Mouse (Mus musculus) liver, embryonic 11.5 days (tissue): ENCODE data around the gene Gm20458. TPM values are rescaled to one million over a fixed set of nuclear protein-coding genes. Genes with fewer than 3 reads are reported as not detected.

Experiments used
- ATAC-seq: fragments of 200-750 bp; cut with Nextera tagmentation; replicated peaks from 2 replicates; pipeline ENCODE4 v1.8.0; 2017; ENCODE audit warnings: moderate number of reproducible peaks, mild to moderate bottlenecking, moderate TSS enrichment, moderate library complexity; ENCODE audit not compliant: low FRiP score
- DNase-seq: peaks from one replicate; pipeline ENCODE4 v3.0.0-alpha.2; 2017; ENCODE audit warnings: low spot score
- H3K27ac ChIP-seq: fragments of 300-500 bp; sonication (generic); 2 replicates; pipeline ENCODE4 v1.5.1; 2014; ENCODE audit warnings: mild to moderate bottlenecking, low read depth, low read length, control low read depth
- H3K27me3 ChIP-seq: fragments of 300-500 bp; sonication (generic); replicated peaks from 2 replicates; pipeline ENCODE4 v1.6.1; 2014; ENCODE audit warnings: low read length, mixed read lengths; ENCODE audit not compliant: control insufficient read depth, insufficient read depth
- H3K36me3 ChIP-seq: fragments of 300-500 bp; sonication (generic); 2 replicates; pipeline ENCODE4 v1.6.1; 2014; ENCODE audit warnings: mild to moderate bottlenecking, low read length, moderate library complexity, mixed read lengths; ENCODE audit not compliant: control insufficient read depth, insufficient read depth
- H3K4me1 ChIP-seq: fragments of 300-500 bp; sonication (generic); replicated peaks from 2 replicates; pipeline ENCODE4 v1.6.1; 2014; ENCODE audit warnings: low read length, mixed read lengths; ENCODE audit not compliant: control insufficient read depth, insufficient read depth
- H3K4me2 ChIP-seq: fragments of 300-500 bp; sonication (generic); 2 replicates; pipeline ENCODE4 v1.6.1; 2014; ENCODE audit warnings: mild to moderate bottlenecking, control low read depth, moderate library complexity
- H3K4me3 ChIP-seq: fragments of 300-500 bp; sonication (generic); 2 replicates; pipeline ENCODE4 v1.5.1; 2014; ENCODE audit warnings: low read depth, low read length, control low read depth
- H3K9ac ChIP-seq: fragments of 300-500 bp; sonication (generic); 2 replicates; pipeline ENCODE4 v1.6.1; 2014; ENCODE audit warnings: low read depth, low read length, control low read depth
- H3K9me3 ChIP-seq: fragments of 300-500 bp; sonication (generic); 2 replicates; pipeline ENCODE4 v1.6.1; 2016; ENCODE audit warnings: low read length, inconsistent platforms, mixed read lengths; ENCODE audit not compliant: control insufficient read depth
- WGBS: fragments of 180-500 bp; shearing (Covaris S2); extraction: QIAGEN DNeasy Blood & Tissue Kit; methylation state at CpG from one replicate; pipeline ENCODE4 v1.1.7; 2014; 5-methylcytosine and 5-hydroxymethylcytosine counted together
- polyA plus RNA-seq: library from polyadenylated mRNA; unstranded; fragments of >200 nt; fragmentation: Nextera tagmentation; extraction: Ambion mirVana; gene quantifications from 2 replicates; pipeline ENCODE4 v1.2.1, GENCODE M21; 2014

The Gm20458 gene
- polyA plus RNA-seq, 1 experiment from 2014 or later: 4.4 TPM

DNA sequence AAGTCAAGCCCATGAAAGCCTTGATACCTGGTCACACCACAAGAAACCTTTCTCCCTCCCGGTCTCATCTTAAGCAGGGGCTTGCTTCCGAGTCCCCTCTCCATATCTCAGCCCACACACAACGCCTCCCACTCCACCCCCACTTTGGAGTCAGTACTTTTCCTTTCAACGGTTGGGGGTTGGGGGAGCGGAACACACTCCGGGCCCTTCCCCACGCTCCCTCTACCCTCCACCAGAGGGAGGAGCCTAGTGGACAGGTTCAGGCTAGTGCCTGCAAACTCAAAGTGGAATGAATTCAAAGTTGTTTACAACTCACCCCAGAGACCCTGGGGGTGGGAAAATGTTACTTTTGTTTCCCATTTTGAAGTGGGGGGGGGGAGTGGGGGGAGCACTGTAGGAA lies 30.1 kb upstream of the Gm20458 start:
- 0 out of 2 replicates have a peak overlapping the region, but pooled peaks have one; percentile 28 for H3K27ac ChIP-seq

GRCm38 (mm10) chr2:164431676-164432465 lies 28.9 kb upstream of the Gm20458 start:
- peak overlapping the region; percentile 16 for H3K4me2 ChIP-seq
- ATAC-seq: no peak
- H3K9ac ChIP-seq: no peak overlapping the region
- peaks cover 41% of the 10 kb centered on the region for H3K4me1 ChIP-seq
- no peak for DNase-seq
- peaks cover 4% of the 10 kb centered on the region; the same call in 1 of the 2 replicates for H3K36me3 ChIP-seq
- H3K4me3 ChIP-seq: no peak overlapping the region
- peaks cover 45% of the 10 kb centered on the region for H3K27me3 ChIP-seq
- peak overlapping the region; percentile 8; the same call in 1 of the 2 replicates for H3K27ac ChIP-seq
- 64% methylated on average over 9 of the region's 9 CpGs for WGBS
- H3K9me3 ChIP-seq: no peaks in the 10 kb centered on the region

More for the DNA sequence above, 30.1 kb upstream of the Gm20458 start:
- Histone ChIP-seq H3K36me3 (peaks cover 4% of the 10 kb centered on the region; the same call in 1 of the 2 replicates), H3K4me1 (peaks cover 38% of the 10 kb centered on the region), H3K4me2 (peak overlapping the region; percentile 31; the same call in 1 of the 2 replicates), H3K9ac (no peak overlapping the region), H3K9me3 (no peaks in the 10 kb centered on the region), H3K27me3 (peaks cover 40% of the 10 kb centered on the region), H3K4me3 (no peak overlapping the region)
- WGBS: 14% methylated on average over 7 of the region's 7 CpGs
- ATAC-seq: no peak
- no peak for DNase-seq

DNA sequence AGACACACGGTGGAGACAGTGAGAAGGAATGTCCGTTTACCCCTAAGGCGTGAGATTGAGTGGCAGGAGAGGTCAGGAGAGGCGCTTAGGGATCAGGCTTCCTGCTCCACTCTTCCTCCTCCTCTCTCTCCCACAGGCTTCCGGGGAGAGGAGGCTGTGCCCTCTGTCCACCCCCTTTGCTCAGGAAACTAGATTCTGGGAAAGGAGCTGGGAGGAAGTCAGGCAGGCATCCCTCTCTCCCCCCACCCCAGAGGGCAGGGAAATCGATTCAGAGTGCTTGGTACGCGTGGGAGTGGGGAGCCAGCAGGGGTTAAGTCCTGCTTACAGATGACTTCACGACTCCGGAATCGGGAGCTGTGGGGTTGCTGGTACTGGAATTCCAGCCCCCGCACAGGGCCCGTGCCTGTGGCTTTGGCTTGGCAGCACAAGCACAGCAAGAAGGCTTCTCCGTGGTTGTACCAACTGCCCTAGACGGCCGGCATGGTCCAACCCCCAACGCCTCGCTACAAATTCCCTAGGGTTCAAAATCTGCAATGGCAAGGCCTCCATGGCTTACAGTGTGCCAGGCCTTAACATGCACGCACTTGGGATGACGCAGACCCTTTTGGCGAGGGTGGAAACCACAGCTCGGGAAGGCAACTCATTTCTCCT lies 28.1 kb upstream of the Gm20458 start:
- 17% methylated on average over 22 of the region's 22 CpGs for WGBS
- no peak for ATAC-seq
- peak overlapping the region; percentile 8 for H3K27ac ChIP-seq
- no peak overlapping the region for H3K4me3 ChIP-seq
- DNase-seq: no peak
- peaks cover 4% of the 10 kb centered on the region; the same call in 1 of the 2 replicates for H3K36me3 ChIP-seq
- H3K9ac ChIP-seq: no peak overlapping the region
- H3K4me2 ChIP-seq: peak overlapping the region; percentile 16
- H3K27me3 ChIP-seq: peaks cover 45% of the 10 kb centered on the region
- H3K9me3 ChIP-seq: no peaks in the 10 kb centered on the region
- peaks cover 41% of the 10 kb centered on the region for H3K4me1 ChIP-seq

- no peak for ATAC-seq
- no peak overlapping the region for H3K4me3 ChIP-seq
Measured at GRCm38 (mm10) chr2:164433278-164433895, 27.4 kb upstream of the Gm20458 start.

DNA sequence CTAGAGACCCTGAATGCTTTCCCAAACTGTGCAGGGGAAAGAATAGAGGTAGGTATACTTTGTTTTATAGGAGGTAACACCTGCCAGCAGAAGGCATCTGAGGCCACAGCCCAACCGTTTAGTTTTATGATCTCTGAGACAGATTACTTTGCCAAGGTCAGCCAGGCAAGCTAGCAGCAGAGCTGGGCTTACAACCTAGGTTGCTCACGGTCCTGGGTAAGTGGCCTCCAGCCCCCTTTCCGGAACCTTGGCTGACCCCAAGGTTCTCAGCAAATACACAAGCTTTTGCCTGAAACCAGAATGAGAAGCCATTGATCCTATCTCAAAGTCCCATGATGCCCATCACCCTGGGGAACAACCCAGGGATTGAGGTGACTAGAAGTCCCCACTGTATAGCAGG lies 26.1 kb upstream of the Gm20458 start:
- Histone ChIP-seq H3K27ac (no peak overlapping the region; the same call in 1 of the 2 replicates), H3K27me3 (peaks cover 30% of the 10 kb centered on the region), H3K9me3 (no peaks in the 10 kb centered on the region), H3K36me3 (no peaks in the 10 kb centered on the region), H3K9ac (no peak overlapping the region), H3K4me2 (peak overlapping the region; percentile 14; the same call in 1 of the 2 replicates), H3K4me3 (no peak overlapping the region), H3K4me1 (peaks cover 46% of the 10 kb centered on the region)
- 67% methylated on average over 3 of the region's 3 CpGs for WGBS
- DNase-seq (no peak), ATAC-seq (no peak)

More at GRCm38 (mm10) chr2:164433278-164433895, 27.4 kb upstream of the Gm20458 start:
- H3K4me2 ChIP-seq: peak overlapping the region; percentile 16; the same call in 1 of the 2 replicates
- no peaks in the 10 kb centered on the region for H3K9me3 ChIP-seq
- H3K4me1 ChIP-seq: peaks cover 41% of the 10 kb centered on the region
- 62% methylated on average over 9 of the region's 9 CpGs for WGBS
- H3K9ac ChIP-seq: no peak overlapping the region
- DNase-seq: no peak
- no peaks in the 10 kb centered on the region for H3K36me3 ChIP-seq
- peaks cover 41% of the 10 kb centered on the region for H3K27me3 ChIP-seq
- peak overlapping the region; percentile 8; the same call in 1 of the 2 replicates for H3K27ac ChIP-seq

DNA sequence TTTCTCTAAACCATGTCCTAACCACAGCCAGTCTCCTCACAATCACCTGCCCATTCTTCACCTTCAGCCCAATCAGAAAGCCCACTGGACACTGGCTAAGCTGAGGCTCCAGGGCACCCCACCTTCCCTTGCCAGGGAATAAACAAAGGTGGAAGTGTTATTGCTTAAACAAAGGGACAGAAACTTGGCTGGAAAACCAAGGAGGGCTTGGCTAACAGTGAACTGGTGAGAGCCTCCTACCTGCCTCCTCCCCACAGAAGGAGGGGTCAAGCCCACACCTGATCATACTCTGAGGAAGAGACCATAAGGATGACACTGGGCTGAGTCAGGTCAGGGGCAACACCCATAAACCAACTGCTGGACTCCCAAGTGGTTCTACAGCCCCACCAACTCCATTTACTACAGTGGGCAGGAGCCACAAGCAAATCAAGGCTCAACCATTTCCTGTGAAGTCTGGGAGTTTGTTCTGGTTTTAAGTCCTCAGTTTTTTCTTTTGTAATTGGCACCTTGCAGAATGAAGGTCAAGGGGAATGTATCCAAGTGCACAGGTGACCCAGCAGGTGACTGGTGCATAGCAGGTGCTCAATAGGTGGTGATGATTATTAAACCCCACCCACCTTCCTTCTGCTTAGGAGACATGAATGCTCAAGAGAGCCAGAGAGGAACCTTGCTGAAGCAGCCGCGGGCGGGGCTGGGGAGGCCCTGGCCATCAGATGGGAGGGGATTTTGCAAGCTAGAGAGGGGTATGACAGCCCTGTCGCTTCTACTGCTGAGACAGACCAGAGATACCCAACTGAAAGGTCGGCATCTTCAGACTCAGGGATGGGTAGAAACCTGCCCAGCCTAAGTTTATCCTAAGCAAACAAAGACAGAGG lies 25.3 kb upstream of the Gm20458 start:
- no peak for ATAC-seq

DNA sequence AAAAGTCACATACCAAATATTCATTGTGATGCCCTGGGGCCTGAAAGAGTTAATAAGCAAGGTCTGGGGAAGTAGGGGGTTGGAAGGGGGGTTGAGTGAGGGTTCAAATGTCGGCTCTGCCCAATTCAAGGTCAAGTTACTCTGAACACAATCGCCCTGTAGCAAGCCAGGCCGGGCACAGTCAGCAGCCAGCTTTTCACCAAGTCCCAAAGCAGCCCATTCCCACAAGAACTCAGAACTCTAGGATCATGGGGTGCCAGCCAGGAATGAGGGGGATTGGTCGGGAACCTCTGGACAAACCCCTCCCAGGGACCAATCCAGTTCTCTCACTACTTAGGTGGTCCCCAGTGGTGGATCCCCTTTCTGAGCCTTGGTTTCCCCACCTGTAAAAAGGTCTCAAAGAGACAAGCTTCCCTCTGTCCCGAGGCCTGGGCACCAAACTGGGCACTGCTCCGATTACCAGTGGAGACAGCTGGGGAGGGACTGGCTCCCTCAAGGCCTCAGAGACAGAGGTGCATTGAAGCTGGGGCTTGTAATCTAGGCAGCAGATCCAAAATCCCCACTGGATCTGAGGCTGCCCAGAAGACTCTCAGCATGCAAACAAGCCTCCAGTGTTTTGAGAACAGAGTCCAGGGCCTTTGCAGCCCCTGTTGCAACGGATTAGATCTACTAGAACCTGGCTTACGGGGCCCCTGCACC lies 24.4 kb upstream of the Gm20458 start:
- ATAC-seq: no peak
- no peaks in the 10 kb centered on the region for H3K36me3 ChIP-seq
- H3K9me3 ChIP-seq: no peaks in the 10 kb centered on the region
- WGBS: 26% methylated on average over 8 of the region's 8 CpGs
- no peak for DNase-seq
- H3K9ac ChIP-seq: no peak overlapping the region
- H3K4me1 ChIP-seq: peaks cover 35% of the 10 kb centered on the region
- peaks cover 25% of the 10 kb centered on the region for H3K27me3 ChIP-seq
- no peak overlapping the region for H3K4me3 ChIP-seq
- H3K27ac ChIP-seq: peak overlapping the region; percentile 41
- H3K4me2 ChIP-seq: peak overlapping the region; percentile 32

More for the DNA sequence above, 25.3 kb upstream of the Gm20458 start:
- 23% methylated on average over 5 of the region's 5 CpGs for WGBS
- no peaks in the 10 kb centered on the region for H3K36me3 ChIP-seq
- no peak overlapping the region for H3K4me3 ChIP-seq
- H3K27ac ChIP-seq: no peak overlapping the region; the same call in 1 of the 2 replicates
- DNase-seq: no peak
- peaks cover 23% of the 10 kb centered on the region for H3K27me3 ChIP-seq
- H3K9me3 ChIP-seq: no peaks in the 10 kb centered on the region
- peaks cover 43% of the 10 kb centered on the region for H3K4me1 ChIP-seq
- no peak overlapping the region for H3K9ac ChIP-seq
- H3K4me2 ChIP-seq: peak overlapping the region; percentile 14; the same call in 1 of the 2 replicates
